Mouse (Mus musculus) spleen, adult 2 months (tissue): ENCODE measurements around the gene Lrr1.

Source experiments
- CTCF ChIP-seq: fragments of 200-500 bp; IDR thresholded peaks from 2 replicates; pipeline ENCODE4 v1.5.1; 2011; ENCODE audit warnings: mild to moderate bottlenecking, inconsistent platforms; ENCODE audit not compliant: insufficient read depth, insufficient read length, insufficient replicate concordance; ENCODE audit errors: extremely low read depth
- POLR2A ChIP-seq: fragments of 200-500 bp; IDR thresholded peaks from 2 replicates; pipeline ENCODE4 v1.6.1; 2011; ENCODE audit warnings: low read depth, low read length, inconsistent platforms

DNA sequence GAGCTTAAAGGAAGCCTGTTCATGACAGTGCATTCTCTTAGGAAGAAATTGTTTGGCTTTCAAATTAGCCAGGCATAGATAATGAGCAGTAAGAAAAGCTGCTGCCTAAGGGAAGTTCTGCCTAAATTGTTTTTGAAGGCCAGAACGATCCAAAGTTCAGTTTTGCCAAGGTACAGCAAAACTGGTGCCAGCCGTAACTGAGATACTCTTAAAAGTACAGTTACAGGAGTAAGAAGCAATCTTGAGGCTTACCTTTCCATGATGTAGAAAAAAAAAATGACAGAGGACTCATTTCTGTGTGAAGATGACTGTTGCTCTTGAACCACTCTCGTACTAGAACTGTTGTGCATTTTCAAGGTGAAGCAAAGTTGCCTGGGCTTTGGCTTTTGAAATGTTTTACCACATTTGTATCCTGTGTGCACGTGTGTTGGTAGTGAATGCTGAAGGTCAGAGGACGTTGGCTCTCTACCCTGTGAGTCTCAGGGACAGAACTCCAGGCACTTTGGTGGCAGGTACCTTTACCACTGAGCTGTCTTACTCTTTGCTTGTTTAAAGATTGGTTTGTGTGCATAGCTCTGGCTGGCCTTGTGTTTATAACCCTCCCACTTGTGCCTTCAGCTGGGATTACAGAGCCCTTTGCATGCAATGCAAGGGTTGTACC, 18.3 kb downstream of the Lrr1 start:
- TF ChIP-seq POLR2A, result no peak
- TF ChIP-seq CTCF, result no peak
